Mouse (Mus musculus): Measurements from ENCODE around the gene Arhgap42. TPM values are rescaled to one million over a fixed set of nuclear protein-coding genes. Genes with fewer than 3 reads are reported as not detected.

Gene Arhgap42
- polyA plus RNA-seq, 1 experiment = not detected

GRCm38 (mm10) chr9:9142144-9142543, 96.8 kb downstream of the Arhgap42 start:
- no peak overlapping the region for H3K4me3 ChIP-seq (ENCODE audit: insufficient read depth, low read depth, low read length)
- TF ChIP-seq CTCF (IDR thresholded peaks at IDR 0.05; ENCODE audit: insufficient read depth, low read depth, low read length) (no peak), POLR2A (IDR thresholded peaks at IDR 0.05; ENCODE audit: insufficient read depth, low read depth, low read length) (no peak)
- H3K4me1 ChIP-seq (ENCODE audit: control insufficient read depth, insufficient read depth, low read length) = no peaks in the 10 kb centered on the region
- no peak overlapping the region for H3K27ac ChIP-seq (ENCODE audit: insufficient read depth, low read depth, low read length)
- 38% methylated on average over 1 of the region's 1 CpGs for WGBS

- H3K4me3 ChIP-seq (ENCODE audit: insufficient read depth, low read depth, low read length) = no peak overlapping the region
- no peaks in the 10 kb centered on the region for H3K4me1 ChIP-seq (ENCODE audit: control insufficient read depth, insufficient read depth, low read length)
- 92% methylated on average over 4 of the region's 4 CpGs for WGBS
- no peak for TF ChIP-seq CTCF (IDR thresholded peaks at IDR 0.05; ENCODE audit: insufficient read depth, low read depth, low read length)
- no peak for TF ChIP-seq POLR2A (IDR thresholded peaks at IDR 0.05; ENCODE audit: insufficient read depth, low read depth, low read length)
- no peak overlapping the region for H3K27ac ChIP-seq (ENCODE audit: insufficient read depth, low read depth, low read length)
Observed at GRCm38 (mm10) chr9:9128996-9129694, 109.8 kb downstream of the Arhgap42 start.

- TF ChIP-seq CTCF (IDR thresholded peaks at IDR 0.05; ENCODE audit: insufficient read depth, low read depth, low read length) (no peak), POLR2A (IDR thresholded peaks at IDR 0.05; ENCODE audit: insufficient read depth, low read depth, low read length) (no peak)
- no peak overlapping the region for H3K27ac ChIP-seq (ENCODE audit: insufficient read depth, low read depth, low read length)
- 43% methylated on average over 4 of the region's 4 CpGs for WGBS
- H3K4me1 ChIP-seq (ENCODE audit: control insufficient read depth, insufficient read depth, low read length) = no peaks in the 10 kb centered on the region
- no peak overlapping the region for H3K4me3 ChIP-seq (ENCODE audit: insufficient read depth, low read depth, low read length)
Observed at GRCm38 (mm10) chr9:9127041-9127755, 111.7 kb downstream of the Arhgap42 start.

GRCm38 (mm10) chr9:9124156-9124555, 114.7 kb downstream of the Arhgap42 start:
- no peak for TF ChIP-seq POLR2A (IDR thresholded peaks at IDR 0.05; ENCODE audit: insufficient read depth, low read depth, low read length)
- TF ChIP-seq CTCF (IDR thresholded peaks at IDR 0.05; ENCODE audit: insufficient read depth, low read depth, low read length) = no peak
- H3K4me3 ChIP-seq (ENCODE audit: insufficient read depth, low read depth, low read length) = no peak overlapping the region
- 84% methylated on average over 2 of the region's 2 CpGs for WGBS
- H3K4me1 ChIP-seq (ENCODE audit: control insufficient read depth, insufficient read depth, low read length) = no peaks in the 10 kb centered on the region
- no peak overlapping the region for H3K27ac ChIP-seq (ENCODE audit: insufficient read depth, low read depth, low read length)

GRCm38 (mm10) chr9:9114266-9114665, 124.6 kb downstream of the Arhgap42 start:
- H3K4me3 ChIP-seq (ENCODE audit: insufficient read depth, low read depth, low read length) = no peak overlapping the region
- TF ChIP-seq CTCF (IDR thresholded peaks at IDR 0.05; ENCODE audit: insufficient read depth, low read depth, low read length) = no peak
- TF ChIP-seq POLR2A (IDR thresholded peaks at IDR 0.05; ENCODE audit: insufficient read depth, low read depth, low read length) = no peak
- no peaks in the 10 kb centered on the region; the same call in 1 of the 2 replicates for H3K4me1 ChIP-seq (ENCODE audit: control insufficient read depth, insufficient read depth, low read length)
- no peak overlapping the region for H3K27ac ChIP-seq (ENCODE audit: insufficient read depth, low read depth, low read length)
- 84% methylated on average over 3 of the region's 3 CpGs for WGBS

GRCm38 (mm10) chr9:9113847-9114246, 125.1 kb downstream of the Arhgap42 start:
- WGBS = 72% methylated on average over 1 of the region's 1 CpGs
- H3K4me1 ChIP-seq (ENCODE audit: control insufficient read depth, insufficient read depth, low read length) = no peaks in the 10 kb centered on the region; the same call in 1 of the 2 replicates
- no peak overlapping the region for H3K4me3 ChIP-seq (ENCODE audit: insufficient read depth, low read depth, low read length)
- H3K27ac ChIP-seq (ENCODE audit: insufficient read depth, low read depth, low read length) = no peak overlapping the region
- TF ChIP-seq POLR2A (IDR thresholded peaks at IDR 0.05; ENCODE audit: insufficient read depth, low read depth, low read length) (no peak), CTCF (IDR thresholded peaks at IDR 0.05; ENCODE audit: insufficient read depth, low read depth, low read length) (no peak)

- H3K4me3 ChIP-seq (ENCODE audit: insufficient read depth, low read depth, low read length) = no peak overlapping the region
- WGBS = 82% methylated on average over 4 of the region's 4 CpGs
- no peaks in the 10 kb centered on the region; the same call in 1 of the 2 replicates for H3K4me1 ChIP-seq (ENCODE audit: control insufficient read depth, insufficient read depth, low read length)
- TF ChIP-seq CTCF (IDR thresholded peaks at IDR 0.05; ENCODE audit: insufficient read depth, low read depth, low read length) (no peak), POLR2A (IDR thresholded peaks at IDR 0.05; ENCODE audit: insufficient read depth, low read depth, low read length) (no peak)
- no peak overlapping the region for H3K27ac ChIP-seq (ENCODE audit: insufficient read depth, low read depth, low read length)
Observed at GRCm38 (mm10) chr9:9112921-9113320, 126.0 kb downstream of the Arhgap42 start.

- no peak for TF ChIP-seq CTCF (IDR thresholded peaks at IDR 0.05; ENCODE audit: insufficient read depth, low read depth, low read length)
- TF ChIP-seq POLR2A (IDR thresholded peaks at IDR 0.05; ENCODE audit: insufficient read depth, low read depth, low read length) = no peak
- Histone ChIP-seq H3K27ac (ENCODE audit: insufficient read depth, low read depth, low read length) (no peak overlapping the region), H3K4me1 (ENCODE audit: control insufficient read depth, insufficient read depth, low read length) (no peaks in the 10 kb centered on the region; the same call in 1 of the 2 replicates), H3K4me3 (ENCODE audit: insufficient read depth, low read depth, low read length) (no peak overlapping the region)
Observed at GRCm38 (mm10) chr9:9107697-9108096, 131.2 kb downstream of the Arhgap42 start.

- no peak for TF ChIP-seq CTCF (IDR thresholded peaks at IDR 0.05; ENCODE audit: insufficient read depth, low read depth, low read length)
- no peak for TF ChIP-seq POLR2A (IDR thresholded peaks at IDR 0.05; ENCODE audit: insufficient read depth, low read depth, low read length)
- no peak overlapping the region for H3K27ac ChIP-seq (ENCODE audit: insufficient read depth, low read depth, low read length)
- H3K4me3 ChIP-seq (ENCODE audit: insufficient read depth, low read depth, low read length) = no peak overlapping the region
- WGBS = 78% methylated on average over 3 of the region's 3 CpGs
- H3K4me1 ChIP-seq (ENCODE audit: control insufficient read depth, insufficient read depth, low read length) = no peaks in the 10 kb centered on the region
Observed at GRCm38 (mm10) chr9:9104761-9105160, 134.1 kb downstream of the Arhgap42 start.
